Mouse (Mus musculus): ENCODE results near the gene Ranbp3l. TPM values are rescaled to one million over a fixed set of nuclear protein-coding genes. Genes with fewer than 3 reads are reported as not detected.
"Not testable (repeated sequence)": the region's sequence is repeated elsewhere in the genome, so short reads cannot be mapped to it uniquely, and the experiment has no call there.

Ranbp3l gene
- total and polyA plus RNA-seq, 3 experiments, result not detected

DNA sequence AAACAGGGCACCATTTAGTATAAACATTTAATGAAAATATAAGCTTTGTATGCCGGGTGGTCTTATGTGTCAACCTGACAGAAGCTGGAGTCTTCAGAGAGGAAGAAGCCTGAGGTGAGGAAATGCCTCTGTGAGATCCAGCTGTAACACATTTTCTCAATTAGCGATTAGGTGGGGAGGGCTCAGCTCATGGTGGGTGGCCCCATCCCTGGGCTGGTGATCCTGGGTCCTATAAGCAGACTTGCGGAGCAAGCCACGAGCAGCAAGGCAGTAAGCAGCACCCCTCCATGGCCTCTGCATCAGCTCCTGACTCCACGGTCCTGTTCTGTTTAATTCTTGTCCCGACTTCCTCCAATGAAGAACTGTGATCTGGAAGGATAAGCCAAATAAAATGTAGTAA, 41.4 kb downstream of the Ranbp3l start:
- in situ Hi-C loops (cut with MboI; ENCODE audit: low pct_ligation_motif_present, low pct_unique_long_range_greater_than_20kb, low sequenced_read_pairs) (no loop called here), dilution Hi-C loops (cut with MboI; ENCODE audit: extremely low pct_ligation_motif_present, extremely low pct_unique_long_range_greater_than_20kb, low sequenced_read_pairs) (no loop called here)
- Histone ChIP-seq H3K4me3 (replicated peaks in 1 of 3; ENCODE audit: low read depth in 2 of 3, low read length in 2 of 3, poor library complexity in 1 of 3) (no peak overlapping the region), H3K79me2 (replicated peaks; ENCODE audit: control insufficient read depth, extremely low read depth, insufficient read depth, poor library complexity, severe bottlenecking) (no peaks in the 10 kb centered on the region), H3K9me3 (replicated peaks; ENCODE audit: low read length) (no peaks in the 10 kb centered on the region), H3K4me1 (ENCODE audit: control insufficient read depth in 1 of 2, insufficient read depth in 2 of 2) (no peaks in the 10 kb centered on the region), H3K27ac (ENCODE audit: insufficient read depth, low read depth) (no peak overlapping the region), H3K9ac (ENCODE audit: insufficient read depth, low read depth) (no peak overlapping the region), H3K27me3 (replicated peaks) (no peaks in the 10 kb centered on the region), H3K4me2 (ENCODE audit: insufficient read depth, low read depth, poor library complexity, severe bottlenecking) (no peak overlapping the region), H3K36me3 (replicated peaks in 1 of 2; ENCODE audit: control insufficient read depth in 1 of 2, insufficient read depth in 1 of 2, low read length in 1 of 2) (no peaks in the 10 kb centered on the region)
- TF ChIP-seq RAD21 (IDR thresholded peaks at IDR 0.05; ENCODE audit: low read depth, low read length) (no peak), TCF12 (IDR thresholded peaks at IDR 0.05; ENCODE audit: low read depth, low read length) (no peak), MXI1 (IDR thresholded peaks at IDR 0.05; ENCODE audit: low read depth, low read length) (no peak), NRF1 (IDR thresholded peaks at IDR 0.05; ENCODE audit: low read depth, low read length) (no peak), ZC3H11A (IDR thresholded peaks at IDR 0.05; ENCODE audit: low read depth, low read length) (no peak), ZKSCAN1 (IDR thresholded peaks at IDR 0.05; ENCODE audit: borderline replicate concordance, low read depth, low read length) (no peak), UBTF (IDR thresholded peaks at IDR 0.05; ENCODE audit: low read depth, low read length) (no peak), E2F4 (IDR thresholded peaks at IDR 0.05; ENCODE audit: insufficient replicate concordance, low read depth, low read length) (no peak), PAX5 (IDR thresholded peaks at IDR 0.05; ENCODE audit: low read length) (no peak), EP300 (IDR thresholded peaks at IDR 0.05; ENCODE audit: low read length) (no peak), HCFC1 (IDR thresholded peaks at IDR 0.05; ENCODE audit: low read depth, low read length) (no peak), CTCF (conservative IDR thresholded peaks at IDR 0.05 in 1 of 2, IDR thresholded peaks at IDR 0.05 in 1 of 2; ENCODE audit: low read depth in 2 of 2, low read length in 2 of 2) (no peak), MYC (IDR thresholded peaks at IDR 0.05; ENCODE audit: low read depth, low read length) (no peak)
- DNase-seq (ENCODE audit: extremely low read depth), result no peak

DNA sequence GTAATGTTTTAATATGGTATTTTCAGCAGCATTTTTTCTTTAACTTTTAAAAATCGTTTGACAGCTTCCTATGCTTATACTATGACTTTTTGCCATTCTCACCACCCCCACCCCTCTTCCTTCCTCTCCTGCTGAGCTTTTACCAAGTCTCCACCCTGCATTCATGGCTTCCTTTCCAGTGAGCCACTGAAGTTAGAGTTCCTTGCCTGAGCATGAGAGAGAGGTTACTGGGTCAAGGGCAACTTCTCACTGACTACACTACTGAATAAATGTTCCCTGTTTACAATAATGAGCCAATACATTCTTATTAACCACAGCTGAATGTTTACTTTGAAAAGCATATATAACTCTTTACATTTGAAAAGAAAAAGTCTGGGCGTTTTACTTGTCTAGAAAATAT, 46.8 kb downstream of the Ranbp3l start:
- H3K79me2 ChIP-seq (replicated peaks; ENCODE audit: control insufficient read depth, extremely low read depth, insufficient read depth, poor library complexity, severe bottlenecking), result no peaks in the 10 kb centered on the region
- DNase-seq (ENCODE audit: extremely low read depth), result no peak
- TF ChIP-seq ZC3H11A (IDR thresholded peaks at IDR 0.05; ENCODE audit: low read depth, low read length), result no peak
- H3K27ac ChIP-seq (ENCODE audit: insufficient read depth, low read depth), result no peak overlapping the region
- H3K9ac ChIP-seq (ENCODE audit: insufficient read depth, low read depth), result no peak overlapping the region
- dilution Hi-C loops (cut with MboI; ENCODE audit: extremely low pct_ligation_motif_present, extremely low pct_unique_long_range_greater_than_20kb, low sequenced_read_pairs), result no loop called here
- no peak overlapping the region for H3K4me2 ChIP-seq (ENCODE audit: insufficient read depth, low read depth, poor library complexity, severe bottlenecking)
- H3K9me3 ChIP-seq (replicated peaks; ENCODE audit: low read length), result no peaks in the 10 kb centered on the region
- no peak overlapping the region for H3K4me3 ChIP-seq (replicated peaks in 1 of 3; ENCODE audit: low read depth in 2 of 3, low read length in 2 of 3, poor library complexity in 1 of 3)
- in situ Hi-C loops (cut with MboI; ENCODE audit: low pct_ligation_motif_present, low pct_unique_long_range_greater_than_20kb, low sequenced_read_pairs), result no loop called here
- no peaks in the 10 kb centered on the region for H3K27me3 ChIP-seq (replicated peaks)
- H3K36me3 ChIP-seq (replicated peaks in 1 of 2; ENCODE audit: control insufficient read depth in 1 of 2, insufficient read depth in 1 of 2, low read length in 1 of 2), result no peaks in the 10 kb centered on the region
- H3K4me1 ChIP-seq (ENCODE audit: control insufficient read depth in 1 of 2, insufficient read depth in 2 of 2), result no peaks in the 10 kb centered on the region

DNA sequence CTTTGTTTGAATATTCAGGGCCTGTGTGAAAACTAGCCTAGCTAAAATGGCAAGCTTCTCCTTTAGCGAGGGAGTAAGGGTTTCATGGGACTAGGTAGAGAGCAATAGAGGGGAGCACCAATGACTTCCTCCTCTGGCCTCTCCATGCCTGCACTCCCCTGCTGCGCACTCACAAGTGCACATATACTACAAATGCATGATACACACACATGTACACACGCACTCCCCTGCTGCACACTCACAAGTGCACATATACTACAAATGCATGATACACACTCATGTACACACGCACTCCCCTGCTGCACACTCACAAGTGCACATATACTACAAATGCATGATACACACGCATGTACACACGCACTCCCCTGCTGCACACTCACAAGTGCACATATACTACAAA, 47.7 kb downstream of the Ranbp3l start:
- H3K9ac ChIP-seq (ENCODE audit: insufficient read depth, low read depth); H3K4me3 ChIP-seq (replicated peaks in 1 of 3; ENCODE audit: low read depth in 2 of 3, low read length in 2 of 3, poor library complexity in 1 of 3); H3K4me2 ChIP-seq (ENCODE audit: insufficient read depth, low read depth, poor library complexity, severe bottlenecking); H3K79me2 ChIP-seq (replicated peaks; ENCODE audit: control insufficient read depth, extremely low read depth, insufficient read depth, poor library complexity, severe bottlenecking); H3K27me3 ChIP-seq (replicated peaks); H3K27ac ChIP-seq (ENCODE audit: insufficient read depth, low read depth); H3K4me1 ChIP-seq (ENCODE audit: control insufficient read depth in 1 of 2, insufficient read depth in 2 of 2); H3K9me3 ChIP-seq (replicated peaks; ENCODE audit: low read length); DNase-seq (ENCODE audit: extremely low read depth); in situ Hi-C loops (cut with MboI; ENCODE audit: low pct_ligation_motif_present, low pct_unique_long_range_greater_than_20kb, low sequenced_read_pairs); H3K36me3 ChIP-seq (replicated peaks in 1 of 2; ENCODE audit: control insufficient read depth in 1 of 2, insufficient read depth in 1 of 2, low read length in 1 of 2); dilution Hi-C loops (cut with MboI; ENCODE audit: extremely low pct_ligation_motif_present, extremely low pct_unique_long_range_greater_than_20kb, low sequenced_read_pairs): not testable (repeated sequence)
